Mouse (Mus musculus): ENCODE results near the gene Msln. TPM values are rescaled to one million over a fixed set of nuclear protein-coding genes. Genes with fewer than 3 reads are reported as not detected.

Gene Msln
- total and polyA plus RNA-seq, 3 experiments, result not detected

DNA sequence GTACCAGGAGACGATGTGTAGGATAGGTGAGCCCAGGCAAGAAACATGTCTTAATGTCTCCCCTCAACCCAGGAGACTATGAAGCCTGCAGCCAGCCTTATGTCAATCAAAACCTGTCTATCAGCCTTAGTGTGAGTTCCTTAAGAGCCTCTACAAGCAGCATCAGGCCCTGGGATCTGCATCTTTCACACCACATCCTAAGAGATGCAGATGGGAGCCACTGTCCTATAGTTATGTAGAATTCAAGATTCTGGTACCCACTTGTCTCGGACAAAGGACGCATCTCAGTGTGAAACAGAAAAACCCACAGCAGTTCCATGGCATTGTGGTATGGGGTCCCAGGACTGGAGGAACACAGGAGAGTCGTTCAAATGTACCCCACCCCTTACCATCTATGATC, 908 bp upstream of the Msln start:
- Histone ChIP-seq H3K9me3 (replicated peaks; ENCODE audit: low read length) (no peaks in the 10 kb centered on the region), H3K27me3 (replicated peaks) (peaks cover 97% of the 10 kb centered on the region), H3K9ac (ENCODE audit: insufficient read depth, low read depth) (no peak overlapping the region), H3K36me3 (replicated peaks in 1 of 2; ENCODE audit: control insufficient read depth in 1 of 2, insufficient read depth in 1 of 2, low read length in 1 of 2) (no peaks in the 10 kb centered on the region), H3K79me2 (replicated peaks; ENCODE audit: control insufficient read depth, extremely low read depth, insufficient read depth, poor library complexity, severe bottlenecking) (no peaks in the 10 kb centered on the region), H3K27ac (ENCODE audit: insufficient read depth, low read depth) (no peak overlapping the region), H3K4me1 (ENCODE audit: control insufficient read depth in 1 of 2, insufficient read depth in 2 of 2) (no peaks in the 10 kb centered on the region), H3K4me2 (ENCODE audit: insufficient read depth, low read depth, poor library complexity, severe bottlenecking) (no peak overlapping the region), H3K4me3 (replicated peaks in 1 of 3; ENCODE audit: low read depth in 2 of 3, low read length in 2 of 3, poor library complexity in 1 of 3) (no peak overlapping the region)
- dilution Hi-C loops (cut with MboI; ENCODE audit: extremely low pct_ligation_motif_present, extremely low pct_unique_long_range_greater_than_20kb, low sequenced_read_pairs), result no loop called here
- DNase-seq (ENCODE audit: extremely low read depth), result no peak
- TF ChIP-seq SMC3 (IDR thresholded peaks at IDR 0.05; ENCODE audit: low read depth, low read length), result no peak
- TF ChIP-seq SIN3A (IDR thresholded peaks at IDR 0.05; ENCODE audit: low read length), result no peak
- TF ChIP-seq CHD2 (IDR thresholded peaks at IDR 0.05; ENCODE audit: low read length), result no peak
- TF ChIP-seq ZKSCAN1 (IDR thresholded peaks at IDR 0.05; ENCODE audit: borderline replicate concordance, low read depth, low read length), result no peak
- TF ChIP-seq ETS1 (conservative IDR thresholded peaks at IDR 0.05; ENCODE audit: low read depth, low read length), result no peak
- TF ChIP-seq TBP (conservative IDR thresholded peaks at IDR 0.05; ENCODE audit: low read depth, low read length), result no peak
- no peak for TF ChIP-seq E2F4 (IDR thresholded peaks at IDR 0.05; ENCODE audit: insufficient replicate concordance, low read depth, low read length)
- TF ChIP-seq GABPA (IDR thresholded peaks at IDR 0.05; ENCODE audit: insufficient replicate concordance, low read depth, low read length), result no peak
- no peak for TF ChIP-seq USF1 (IDR thresholded peaks at IDR 0.05; ENCODE audit: low read depth, low read length)
- TF ChIP-seq HCFC1 (IDR thresholded peaks at IDR 0.05; ENCODE audit: low read depth, low read length), result no peak
- no peak for TF ChIP-seq POLR2AphosphoS2 (IDR thresholded peaks at IDR 0.05; ENCODE audit: low read depth, low read length)
- no peak for TF ChIP-seq ZC3H11A (IDR thresholded peaks at IDR 0.05; ENCODE audit: low read depth, low read length)
- TF ChIP-seq USF2 (conservative IDR thresholded peaks at IDR 0.05; ENCODE audit: low read depth, low read length), result no peak
- in situ Hi-C loops (cut with MboI; ENCODE audit: low pct_ligation_motif_present, low pct_unique_long_range_greater_than_20kb, low sequenced_read_pairs), result no loop called here

DNA sequence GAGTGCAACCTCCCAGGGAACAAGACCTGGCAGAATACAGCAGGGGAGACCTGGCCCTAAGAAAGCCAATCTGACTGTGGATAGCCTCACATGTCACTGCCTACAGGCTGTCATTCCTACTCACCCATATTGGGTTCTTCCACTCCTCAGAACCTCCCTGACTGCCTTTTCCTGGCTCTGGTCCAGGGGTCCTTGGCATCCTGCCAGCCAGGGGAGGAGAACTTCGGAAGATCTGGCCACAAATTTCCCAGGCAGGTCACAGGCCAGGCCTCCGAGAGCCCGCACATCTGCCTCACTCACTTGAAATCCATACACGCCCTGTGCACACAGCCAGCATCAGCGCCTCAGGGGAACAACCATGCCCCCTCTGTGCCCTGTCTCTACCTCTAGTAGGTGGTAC, 2.7 kb downstream of the Msln start:
- Histone ChIP-seq H3K27me3 (replicated peaks) (peaks cover 93% of the 10 kb centered on the region), H3K36me3 (replicated peaks in 1 of 2; ENCODE audit: control insufficient read depth in 1 of 2, insufficient read depth in 1 of 2, low read length in 1 of 2) (no peaks in the 10 kb centered on the region), H3K9me3 (replicated peaks; ENCODE audit: low read length) (no peaks in the 10 kb centered on the region), H3K4me2 (ENCODE audit: insufficient read depth, low read depth, poor library complexity, severe bottlenecking) (no peak overlapping the region), H3K79me2 (replicated peaks; ENCODE audit: control insufficient read depth, extremely low read depth, insufficient read depth, poor library complexity, severe bottlenecking) (no peaks in the 10 kb centered on the region), H3K9ac (ENCODE audit: insufficient read depth, low read depth) (no peak overlapping the region), H3K4me1 (ENCODE audit: control insufficient read depth in 1 of 2, insufficient read depth in 2 of 2) (no peaks in the 10 kb centered on the region), H3K27ac (ENCODE audit: insufficient read depth, low read depth) (no peak overlapping the region), H3K4me3 (replicated peaks in 1 of 3; ENCODE audit: low read depth in 2 of 3, low read length in 2 of 3, poor library complexity in 1 of 3) (no peak overlapping the region)
- TF ChIP-seq MAX (IDR thresholded peaks at IDR 0.05; ENCODE audit: low read length), result no peak
- TF ChIP-seq TCF12 (IDR thresholded peaks at IDR 0.05; ENCODE audit: low read depth, low read length), result no peak
- no peak for TF ChIP-seq SMC3 (IDR thresholded peaks at IDR 0.05; ENCODE audit: low read depth, low read length)
- no peak for TF ChIP-seq ETS1 (conservative IDR thresholded peaks at IDR 0.05; ENCODE audit: low read depth, low read length)
- no peak for TF ChIP-seq POLR2A (IDR thresholded peaks at IDR 0.05; ENCODE audit: low read depth, low read length)
- no peak for TF ChIP-seq POLR2AphosphoS2 (IDR thresholded peaks at IDR 0.05; ENCODE audit: low read depth, low read length)
- no peak for TF ChIP-seq SIN3A (IDR thresholded peaks at IDR 0.05; ENCODE audit: low read length)
- TF ChIP-seq PAX5 (IDR thresholded peaks at IDR 0.05; ENCODE audit: low read length), result no peak
- no peak for TF ChIP-seq CTCF (conservative IDR thresholded peaks at IDR 0.05 in 1 of 2, IDR thresholded peaks at IDR 0.05 in 1 of 2; ENCODE audit: low read depth in 2 of 2, low read length in 2 of 2)
- TF ChIP-seq EP300 (IDR thresholded peaks at IDR 0.05; ENCODE audit: low read length), result no peak
- TF ChIP-seq MEF2A (IDR thresholded peaks at IDR 0.05; ENCODE audit: borderline replicate concordance, low read depth, low read length), result no peak
- TF ChIP-seq MYC (IDR thresholded peaks at IDR 0.05; ENCODE audit: low read depth, low read length), result no peak
- no peak for TF ChIP-seq IRF4 (IDR thresholded peaks at IDR 0.05; ENCODE audit: low read depth, low read length)
- TF ChIP-seq CHD2 (IDR thresholded peaks at IDR 0.05; ENCODE audit: low read length), result no peak
- in situ Hi-C loops (cut with MboI; ENCODE audit: low pct_ligation_motif_present, low pct_unique_long_range_greater_than_20kb, low sequenced_read_pairs) (no loop called here), dilution Hi-C loops (cut with MboI; ENCODE audit: extremely low pct_ligation_motif_present, extremely low pct_unique_long_range_greater_than_20kb, low sequenced_read_pairs) (no loop called here)
- DNase-seq (ENCODE audit: extremely low read depth), result no peak

All from CH12.LX (cell line).